Mouse (Mus musculus) cerebellum, postnatal 25 days (tissue): ENCODE measurements around the gene Zfp108.
"Not testable (repeated sequence)": the region's sequence is repeated elsewhere in the genome, so short reads cannot be mapped to it uniquely, and the experiment has no call there.

Source experiments
- DNase-seq, 2 experiments: peaks; one replicate each; pipeline ENCODE4 v3.0.0; 2021; ENCODE audit warnings: mixed read lengths in 2 of 2

Gene Zfp108

GRCm38 (mm10) chr7:24254633-24255474 is at the start of gene Zfp108:
TSS of gene Zfp108 (plus strand) at chr7:24254794.
- DNase-seq: peak; percentile 87 to 91

DNA sequence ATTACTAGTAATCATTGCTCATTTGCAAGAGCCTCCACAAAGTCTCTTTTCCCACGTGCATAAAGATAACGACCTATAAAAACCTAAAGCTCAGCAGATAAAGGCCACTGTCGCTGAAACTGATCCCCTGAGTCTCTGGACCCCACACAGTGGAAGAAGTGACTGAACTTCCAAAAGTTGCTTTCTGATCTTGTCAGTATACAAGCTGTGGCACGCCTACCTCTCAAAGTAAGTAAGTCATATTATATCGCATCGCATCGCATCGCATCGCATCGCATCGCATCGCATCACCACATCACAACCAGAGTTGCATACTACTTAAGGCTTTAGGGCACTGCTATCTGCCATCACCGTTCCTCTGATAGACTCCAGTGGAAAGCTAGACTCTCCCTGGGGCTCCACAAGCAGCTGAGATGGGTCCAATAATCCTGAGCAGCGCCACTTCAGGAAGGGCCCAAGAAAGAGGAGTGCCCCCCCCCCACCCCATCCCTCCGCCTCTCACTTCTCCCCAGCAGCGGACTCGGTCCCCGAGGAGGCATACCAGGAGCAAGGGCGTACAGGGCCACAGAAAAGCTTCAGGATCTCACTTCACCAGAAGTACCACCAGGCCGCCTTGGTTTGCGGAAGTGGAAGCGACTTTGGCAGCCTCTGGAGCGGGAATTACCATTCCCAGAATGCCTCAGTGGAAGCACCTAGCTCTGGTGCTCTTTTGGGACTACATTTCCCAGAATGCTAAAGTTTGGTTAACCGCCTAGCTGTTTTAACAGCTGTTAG is 46.9 kb upstream of the Zfp108 start:
- peak; percentile 74 to 81 for DNase-seq

GRCm38 (mm10) chr7:24208282-24208886 is 46.2 kb upstream of the Zfp108 start:
- DNase-seq: peak in 1 of 2 experiments; percentile 3

GRCm38 (mm10) chr7:24210296-24210695 is 44.3 kb upstream of the Zfp108 start:
- no peak for DNase-seq

DNA sequence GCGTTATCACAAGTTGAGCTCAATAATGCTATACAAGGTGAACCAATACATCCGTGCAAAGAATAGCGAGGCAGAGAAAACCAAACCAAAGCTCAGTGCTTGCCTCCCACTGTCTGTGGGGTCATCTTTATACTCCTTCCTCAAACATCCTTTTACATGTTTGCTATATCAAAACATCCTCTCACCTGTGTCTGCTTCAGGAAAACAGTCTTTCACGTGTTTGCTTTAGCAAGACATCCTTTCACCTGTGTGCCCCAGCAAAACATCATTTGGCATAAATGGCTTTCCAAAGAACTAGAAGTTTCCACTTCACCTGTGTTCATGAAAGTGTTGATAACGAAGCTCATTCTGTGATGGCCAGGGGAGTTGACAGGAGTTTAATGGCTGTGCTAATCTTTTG is 43.3 kb upstream of the Zfp108 start, which contains the start of gene Zfp111:
Zfp111 (minus strand) TSS at position 101 of the 400 bp plus-strand sequence.
- DNase-seq: no peak

GRCm38 (mm10) chr7:24237040-24237791 is 17.4 kb upstream of the Zfp108 start, which contains the start of gene Zfp109:
TSS of gene Zfp109 (minus strand) at chr7:24237560.
- DNase-seq: peak; percentile 76 to 82

- DNase-seq: peak in 1 of 2 experiments; percentile 12
These were observed 597 bp upstream of the Zfp108 start for GRCm38 (mm10) chr7:24253779-24254615.

GRCm38 (mm10) chr7:24259306-24259999 is 4.9 kb downstream of the Zfp108 start:
- no peak for DNase-seq

DNA sequence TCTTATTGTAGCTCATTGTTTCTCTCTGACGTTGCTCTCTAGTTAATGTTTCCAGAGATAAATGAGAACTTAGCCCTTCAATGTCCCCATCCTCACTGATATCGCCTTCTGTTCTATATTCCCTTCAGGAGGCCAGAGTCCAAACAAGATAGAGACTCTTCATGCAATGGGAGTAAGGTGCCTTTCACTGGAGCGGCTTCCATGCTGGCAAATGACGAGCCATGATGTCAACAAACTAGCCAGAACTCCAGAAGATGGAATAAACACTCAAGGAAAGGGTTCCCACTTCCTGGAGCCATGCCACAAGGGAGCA is 5.4 kb downstream of the Zfp108 start:
- no peak for DNase-seq

GRCm38 (mm10) chr7:24268176-24269155 is 13.9 kb downstream of the Zfp108 start:
- no peak for DNase-seq

GRCm38 (mm10) chr7:24269256-24269655 is 14.7 kb downstream of the Zfp108 start:
- no peak for DNase-seq

- no peak for DNase-seq
These were observed 15.2 kb downstream of the Zfp108 start for GRCm38 (mm10) chr7:24269667-24270287.

DNA sequence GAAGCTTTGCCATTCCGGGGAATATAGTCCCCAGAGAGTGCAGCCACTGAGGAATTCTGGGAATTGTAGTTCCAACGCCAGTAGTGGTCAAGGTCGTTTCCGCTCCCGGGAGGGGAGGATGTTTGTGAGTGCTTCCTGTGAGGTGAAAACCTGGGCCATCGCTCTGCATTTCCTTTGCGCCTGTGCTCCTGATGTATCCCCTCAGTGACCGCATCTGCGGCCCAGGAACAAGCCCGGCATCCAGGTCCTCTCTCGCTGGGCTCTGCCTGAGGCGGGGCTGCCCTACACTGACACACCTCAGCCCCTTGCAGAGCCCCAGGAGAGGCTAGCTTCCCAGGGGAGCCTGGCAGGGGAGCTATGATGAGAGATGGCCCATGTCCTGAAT is 15.7 kb downstream of the Zfp108 start, which contains the start of gene Zfp93:
Zfp93 (plus strand) TSS at position 133 of the 385 bp plus-strand sequence.
- DNase-seq: peak; percentile 82 to 87

DNA sequence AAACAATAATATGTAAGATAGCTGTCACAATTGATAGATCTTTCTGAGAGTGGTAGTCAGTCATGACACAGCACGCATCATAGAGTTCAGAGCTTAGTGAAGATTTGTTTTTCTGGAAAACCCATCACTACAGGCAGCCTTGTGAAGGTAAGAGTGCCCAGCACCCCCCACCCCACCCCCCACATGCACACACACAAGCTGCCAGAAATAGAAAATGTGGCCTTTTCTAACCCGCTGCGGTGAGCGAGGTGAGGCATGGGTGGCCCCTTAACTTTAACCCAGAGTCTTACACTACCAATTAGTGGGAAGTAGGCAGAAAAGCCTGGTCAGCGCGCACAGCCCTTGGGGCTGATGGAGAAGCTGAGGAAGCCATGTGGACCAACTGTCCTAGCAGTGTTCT is 16.6 kb downstream of the Zfp108 start:
- no peak for DNase-seq

- DNase-seq: no peak
These were observed 19.9 kb downstream of the Zfp108 start for GRCm38 (mm10) chr7:24274456-24274855.

DNA sequence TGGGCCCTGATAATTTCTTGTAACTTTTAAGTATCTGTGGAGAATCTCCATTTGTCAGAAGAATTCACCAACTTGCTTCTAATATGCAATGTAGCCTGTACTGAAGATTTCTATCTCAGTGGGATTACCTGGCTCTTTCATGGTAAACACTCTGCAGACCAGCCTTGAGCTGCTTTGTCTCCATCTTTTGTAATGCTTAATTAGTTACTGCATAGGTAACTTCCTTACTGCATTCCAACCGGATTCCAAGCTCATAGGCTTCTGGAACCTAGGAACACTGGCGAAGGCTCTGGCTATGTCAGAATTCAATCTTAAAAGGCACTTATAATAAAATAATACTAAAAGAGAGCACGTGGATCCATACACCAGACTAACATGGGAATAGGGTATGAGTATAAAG is 24.2 kb downstream of the Zfp108 start:
- not testable (repeated sequence) for DNase-seq

GRCm38 (mm10) chr7:24280031-24280857 is 25.6 kb downstream of the Zfp108 start:
- no peak for DNase-seq

DNA sequence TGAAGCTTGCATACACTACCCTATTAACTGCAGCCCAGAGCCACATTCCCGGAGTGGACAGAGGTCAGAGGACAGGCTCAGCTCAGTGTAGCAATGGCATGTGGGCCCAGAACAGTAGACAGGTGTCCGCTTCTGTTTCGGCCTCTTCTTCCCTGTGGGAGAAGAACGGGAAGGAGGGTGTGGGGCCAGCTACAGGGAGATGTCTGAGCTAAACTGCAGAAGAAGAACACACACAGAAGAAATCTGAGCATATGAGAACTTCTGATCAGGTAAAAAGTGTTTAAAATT is 26.2 kb downstream of the Zfp108 start:
- no peak for DNase-seq

DNA sequence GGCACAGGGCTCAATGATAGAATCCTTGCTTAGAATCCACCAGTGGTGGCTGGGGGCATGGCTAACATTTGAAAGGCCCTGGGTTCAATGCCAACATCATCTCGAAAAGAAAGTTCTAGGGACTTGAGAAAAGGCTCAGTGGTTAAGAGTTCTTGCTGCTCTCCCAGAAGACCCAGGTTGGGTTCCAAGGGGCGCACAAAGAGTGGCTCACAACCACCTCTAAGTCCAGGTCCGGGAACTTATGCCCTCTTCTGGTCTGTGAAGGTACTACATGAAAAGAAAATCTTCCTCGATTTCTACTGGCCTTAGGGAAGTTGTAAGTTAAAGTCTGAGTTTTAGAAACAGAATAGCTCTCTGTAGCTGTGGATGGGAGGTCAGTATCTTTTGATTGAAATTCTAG is 31.5 kb downstream of the Zfp108 start:
- DNase-seq: no peak
